Mouse (Mus musculus): ENCODE data around the gene Nacc1.
A peak's percentile ranks its signal among the peaks of the same experiment; 100 is the strongest.

The Nacc1 gene

DNA sequence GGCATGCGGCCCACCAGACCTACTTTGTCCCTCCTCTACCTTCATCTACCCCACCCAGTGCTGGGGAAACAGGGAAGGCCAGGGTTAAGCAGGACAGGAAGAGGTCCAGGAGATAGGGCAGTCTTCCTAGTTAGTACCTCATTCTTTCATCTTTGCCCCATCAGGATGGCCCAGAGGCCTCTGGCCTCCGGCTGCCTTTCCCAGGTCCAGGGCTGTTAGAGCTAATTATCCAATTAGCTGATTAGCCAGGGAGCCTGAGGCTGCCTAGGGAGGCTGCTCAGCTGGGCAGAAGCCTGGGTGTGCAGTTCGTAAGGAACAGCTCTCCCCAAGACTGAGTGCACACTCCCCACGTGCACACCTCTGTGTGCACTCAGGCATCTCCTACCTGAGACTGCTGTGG, 25.7 kb upstream of the Nacc1 start:
- no peak for DNase-seq

DNA sequence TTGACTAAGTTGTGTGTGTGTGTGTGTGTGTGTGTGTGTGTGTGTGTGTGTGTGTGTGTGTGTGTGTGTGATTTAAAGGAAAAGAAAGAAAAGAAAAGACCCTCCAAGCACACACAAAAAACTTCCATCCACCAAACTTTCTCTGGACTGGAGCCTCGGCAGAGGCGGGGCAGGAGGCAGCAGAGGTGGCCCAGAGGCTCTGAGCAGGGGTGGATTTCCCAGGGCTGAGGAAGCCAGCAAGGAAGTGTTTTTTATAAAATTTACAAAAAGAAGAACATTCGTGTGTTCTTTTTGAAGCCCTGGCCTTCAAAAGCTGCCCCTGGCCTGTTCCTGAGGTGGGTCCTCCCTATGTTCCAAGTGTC, 25.1 kb upstream of the Nacc1 start:
- no peak for DNase-seq

- peak; percentile 87 for DNase-seq
Measured at GRCm38 (mm10) chr8:84711933-84712758, 24.5 kb upstream of the Nacc1 start.

DNA sequence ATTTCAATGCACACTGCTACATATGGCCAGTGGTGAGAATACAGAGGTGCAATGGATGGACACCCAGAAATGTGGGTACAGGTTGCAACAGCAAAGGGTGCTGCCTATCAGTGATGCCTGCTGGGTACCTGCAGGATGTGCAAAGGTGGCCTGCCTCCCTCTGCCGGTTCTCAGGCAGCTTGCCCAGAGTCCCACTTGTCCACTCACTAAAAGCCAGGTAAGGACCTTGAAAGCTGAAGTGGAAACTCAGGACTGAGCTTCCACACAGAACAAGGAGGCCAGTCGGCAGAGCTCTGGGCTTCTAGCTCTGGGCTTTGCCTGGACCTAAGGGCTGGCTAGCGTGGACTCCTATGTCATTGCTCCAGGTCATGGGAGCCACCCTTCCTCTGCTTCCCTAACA, 23.6 kb upstream of the Nacc1 start:
- no peak for DNase-seq

GRCm38 (mm10) chr8:84709931-84710330, 22.3 kb upstream of the Nacc1 start:
- DNase-seq, result no peak

DNA sequence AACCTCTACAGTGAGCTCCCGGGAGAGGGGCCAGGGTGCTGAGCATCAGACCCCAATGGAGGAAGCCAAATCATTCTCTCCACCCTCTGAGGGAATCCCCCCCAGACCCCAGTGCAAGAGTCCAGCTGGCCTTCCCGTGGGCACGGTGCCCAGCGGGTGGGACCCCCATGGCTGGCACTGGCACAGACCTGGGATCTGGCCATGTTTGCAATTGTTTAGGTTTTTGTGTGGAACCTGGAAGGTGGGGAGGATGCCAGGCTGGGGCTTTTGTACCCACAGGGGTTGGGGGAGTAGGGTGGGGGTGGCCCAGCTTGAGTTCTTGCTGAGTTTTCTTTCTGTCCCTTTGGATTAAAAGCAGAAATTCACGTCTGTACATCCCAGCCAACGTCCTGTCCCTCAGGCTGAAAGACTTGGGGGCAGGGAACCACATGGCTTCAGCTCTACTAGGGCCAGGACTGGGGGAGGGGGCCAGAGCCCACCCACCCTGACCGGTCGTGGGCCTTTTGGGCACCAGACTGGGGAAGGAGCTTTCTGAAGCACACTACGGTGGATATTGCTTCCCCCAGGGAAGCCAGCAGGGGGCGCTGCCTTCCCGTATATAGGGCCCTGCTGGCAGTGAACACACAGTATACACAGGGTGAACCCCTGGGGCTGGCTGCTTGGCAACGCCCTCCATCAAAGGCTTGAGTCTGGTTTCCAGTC, 21.3 kb upstream of the Nacc1 start:
- DNase-seq, result peak; percentile 92

GRCm38 (mm10) chr8:84708071-84708541, 20.4 kb upstream of the Nacc1 start:
- peak; percentile 42 for DNase-seq

GRCm38 (mm10) chr8:84707267-84707883, 19.7 kb upstream of the Nacc1 start:
- DNase-seq, result peak; percentile 46

DNA sequence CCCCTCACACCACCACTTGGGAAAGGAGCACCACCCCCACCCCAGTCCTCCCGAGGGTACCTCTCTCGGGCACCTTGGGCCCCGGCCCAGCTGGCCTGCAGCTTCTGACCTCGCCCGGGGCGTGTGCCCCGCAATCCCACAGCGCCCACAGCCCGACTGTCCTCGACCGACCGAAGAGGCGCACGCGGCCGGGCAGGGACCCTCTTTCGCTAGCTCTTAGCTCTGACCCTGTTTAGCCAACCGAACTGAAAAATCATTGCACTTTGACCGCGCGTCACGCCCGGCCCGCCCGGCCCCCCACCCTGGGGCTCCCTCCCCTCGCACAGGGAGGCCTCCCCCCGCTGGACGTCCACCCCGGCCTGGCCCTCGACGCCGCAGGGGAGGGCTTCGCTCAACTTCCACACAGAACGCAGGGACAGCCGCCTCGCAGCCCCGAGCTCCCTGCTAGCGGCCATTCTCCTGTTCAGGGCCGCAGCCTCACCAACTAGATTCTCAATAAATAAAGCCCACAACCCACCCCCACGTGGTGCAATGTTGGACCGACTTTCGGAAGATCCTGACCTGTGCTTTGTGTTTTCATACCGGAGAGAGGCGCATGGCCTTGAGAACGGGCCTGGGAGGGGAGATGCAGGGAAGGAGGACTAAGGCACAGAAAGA, 19.1 kb upstream of the Nacc1 start:
- DNase-seq, result peak; percentile 62

DNA sequence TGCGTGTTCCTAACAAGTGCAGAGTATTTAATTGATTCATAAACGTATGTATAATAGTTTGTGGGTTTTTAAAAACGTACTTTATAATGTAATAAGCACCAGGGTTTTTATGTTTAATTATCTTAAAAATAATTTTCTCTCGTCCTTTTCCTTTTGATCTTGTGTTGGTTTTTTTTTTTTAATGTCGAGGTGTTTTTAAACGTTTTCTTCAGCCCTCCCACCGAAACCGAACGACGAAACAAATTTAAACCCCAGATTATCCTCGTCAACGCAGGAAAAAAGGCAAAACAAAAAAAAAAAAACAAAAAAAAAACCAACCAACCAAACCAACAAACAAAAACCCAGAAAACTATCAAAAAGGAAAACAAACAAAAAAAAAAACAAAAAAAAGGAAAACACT, 18.3 kb upstream of the Nacc1 start:
- no peak for DNase-seq

- peak; percentile 41 for DNase-seq
Measured at GRCm38 (mm10) chr8:84704867-84705831, 17.5 kb upstream of the Nacc1 start.

GRCm38 (mm10) chr8:84704356-84704755, 16.7 kb upstream of the Nacc1 start:
- DNase-seq, result peak; percentile 90

DNA sequence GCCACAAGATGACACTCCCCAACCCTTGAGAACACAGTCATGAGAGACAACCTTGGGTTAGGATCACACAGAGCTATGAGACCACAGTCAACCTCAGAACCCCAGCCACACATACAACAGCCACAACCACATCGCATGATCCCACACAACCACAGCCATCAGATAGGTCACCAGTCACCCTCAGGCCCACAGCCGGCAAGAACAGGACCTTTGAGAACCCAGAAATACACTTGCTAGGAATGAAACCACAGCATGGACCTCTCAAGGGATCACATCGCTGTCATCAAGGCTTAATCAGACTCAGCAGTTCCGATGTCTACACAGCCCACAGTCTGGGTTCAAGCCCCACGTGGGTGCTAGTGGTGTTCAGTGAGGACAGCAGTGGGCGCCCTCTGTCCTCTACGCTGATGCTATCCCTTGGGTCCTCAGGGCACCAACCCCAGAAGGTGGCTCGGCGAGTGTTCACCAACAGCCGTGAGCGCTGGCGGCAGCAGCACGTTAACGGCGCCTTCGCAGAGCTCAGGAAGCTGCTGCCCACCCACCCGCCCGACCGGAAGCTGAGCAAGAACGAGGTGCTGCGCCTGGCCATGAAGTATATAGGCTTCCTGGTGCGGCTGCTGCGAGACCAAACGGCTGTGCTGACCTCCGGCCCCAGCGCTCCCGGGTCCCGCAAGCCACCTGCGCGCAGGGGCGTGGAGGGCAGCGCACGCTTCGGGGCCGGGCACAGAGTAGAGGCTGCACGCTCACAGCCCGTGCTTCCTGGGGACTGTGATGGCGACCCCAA, 16.0 kb upstream of the Nacc1 start:
- no peak for DNase-seq

DNA sequence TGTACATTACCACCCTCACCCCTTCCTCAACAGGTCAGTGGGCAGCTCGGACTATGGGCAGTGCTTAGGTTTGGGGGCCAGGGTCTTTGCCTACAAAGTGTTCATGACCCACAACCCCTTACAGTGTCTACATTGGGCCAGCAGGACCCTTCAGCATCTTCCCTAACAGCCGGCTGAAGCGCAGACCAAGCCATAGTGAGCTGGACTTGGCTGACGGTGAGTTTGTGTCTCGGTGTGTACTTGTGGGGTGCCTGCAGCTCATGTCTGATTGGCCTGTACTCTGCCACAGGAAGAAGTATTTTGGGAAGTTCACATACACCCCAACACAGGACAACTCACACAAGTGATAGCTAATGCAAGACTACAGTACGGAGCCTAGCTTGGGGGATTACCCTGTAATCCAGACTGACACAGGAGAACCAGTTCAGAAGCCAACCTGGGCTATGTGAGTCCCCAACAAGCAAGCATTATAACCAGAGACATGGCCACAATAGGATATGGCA, 15.4 kb upstream of the Nacc1 start:
- no peak for DNase-seq

DNA sequence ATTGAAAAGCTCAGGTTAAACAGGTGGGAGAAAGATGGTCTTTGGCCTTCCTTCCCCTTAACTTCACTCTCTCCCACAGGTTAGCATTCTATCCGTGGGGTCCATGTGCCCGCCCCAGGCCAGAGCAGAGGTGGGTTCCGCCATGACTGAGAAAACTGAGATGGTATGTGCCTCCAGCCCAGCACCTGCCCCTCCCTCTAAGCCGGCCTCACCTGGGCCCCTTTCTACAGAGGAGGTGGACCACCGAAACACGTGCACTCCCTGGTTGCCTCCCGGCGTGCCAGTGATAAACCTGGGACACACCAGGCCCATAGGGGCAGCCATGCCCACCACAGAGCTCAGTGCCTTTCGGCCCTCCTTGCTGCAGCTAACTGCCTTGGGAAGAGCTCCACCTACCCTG, 14.9 kb upstream of the Nacc1 start:
- no peak for DNase-seq

DNA sequence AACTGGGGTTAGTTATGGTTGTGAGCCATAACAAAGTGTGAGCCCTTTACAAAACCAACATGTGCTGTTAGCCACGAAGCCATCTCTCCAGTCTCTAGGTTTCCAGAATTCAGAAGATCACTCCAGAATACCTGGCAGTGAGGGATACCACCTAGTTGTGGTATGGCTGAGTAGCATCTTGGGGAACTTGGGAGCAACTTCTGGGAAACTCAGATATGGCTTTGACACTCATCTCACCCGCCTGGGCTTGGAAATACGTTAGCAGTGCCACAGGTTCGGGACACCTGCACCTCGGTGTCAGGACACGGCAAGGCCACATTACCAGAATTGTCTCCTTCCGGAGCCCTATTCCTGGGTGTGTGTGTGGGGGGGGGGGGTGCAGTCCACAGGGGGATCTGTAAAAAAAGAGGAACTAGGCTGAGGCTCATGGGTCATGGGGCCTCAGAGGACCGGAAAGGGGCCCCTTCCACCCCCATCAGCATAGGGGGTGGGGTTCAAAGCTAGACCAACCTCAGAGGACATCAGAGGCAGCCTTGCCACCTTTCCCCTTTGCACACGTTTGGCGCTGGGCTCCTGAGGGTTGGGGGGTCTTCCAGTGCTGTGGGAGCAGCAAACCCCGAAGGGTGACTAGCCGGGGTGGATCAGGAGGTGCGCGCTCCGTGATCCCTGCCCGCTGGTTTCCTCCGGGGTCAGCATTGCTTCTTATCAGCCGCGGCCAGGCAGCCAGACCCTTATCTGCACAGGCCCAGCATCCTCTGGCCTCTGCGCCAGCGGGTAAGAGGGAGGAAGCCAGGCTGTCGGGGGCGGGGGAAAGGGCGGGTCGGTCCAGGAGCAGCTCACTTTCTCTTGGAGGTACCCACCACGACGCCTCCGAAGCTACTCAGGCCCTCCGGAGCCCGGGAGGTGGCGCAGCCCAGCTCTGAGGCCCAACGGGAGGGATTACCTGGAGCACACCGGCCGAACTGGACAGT, 13.6 kb upstream of the Nacc1 start, which contains the start of gene Lyl1:
Gene Lyl1 (plus strand): TSS at position 517 of the 971 bp plus-strand sequence.
- peak; percentile 59 for DNase-seq

DNA sequence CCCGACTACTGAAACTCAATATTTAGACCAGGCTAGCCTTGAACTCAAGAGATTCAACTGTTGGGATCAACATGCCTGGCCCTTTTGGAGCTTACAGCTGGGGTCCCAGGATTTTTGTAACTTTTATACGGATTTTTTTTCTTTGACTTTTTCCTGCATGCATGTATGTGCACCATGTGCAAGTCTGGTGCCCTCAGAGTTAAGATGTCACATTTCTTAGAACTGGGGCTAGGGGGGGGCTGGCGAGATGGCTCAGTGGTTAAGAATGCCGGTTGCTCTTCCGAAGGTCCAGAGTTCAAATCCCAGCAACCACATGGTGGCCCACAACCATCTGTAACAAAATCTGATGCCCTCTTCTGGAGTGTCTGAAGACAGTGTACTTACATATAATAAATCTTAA, 12.9 kb upstream of the Nacc1 start:
- DNase-seq, result no peak

GRCm38 (mm10) chr8:84699861-84700322, 12.2 kb upstream of the Nacc1 start:
- peak; percentile 68 for DNase-seq

DNA sequence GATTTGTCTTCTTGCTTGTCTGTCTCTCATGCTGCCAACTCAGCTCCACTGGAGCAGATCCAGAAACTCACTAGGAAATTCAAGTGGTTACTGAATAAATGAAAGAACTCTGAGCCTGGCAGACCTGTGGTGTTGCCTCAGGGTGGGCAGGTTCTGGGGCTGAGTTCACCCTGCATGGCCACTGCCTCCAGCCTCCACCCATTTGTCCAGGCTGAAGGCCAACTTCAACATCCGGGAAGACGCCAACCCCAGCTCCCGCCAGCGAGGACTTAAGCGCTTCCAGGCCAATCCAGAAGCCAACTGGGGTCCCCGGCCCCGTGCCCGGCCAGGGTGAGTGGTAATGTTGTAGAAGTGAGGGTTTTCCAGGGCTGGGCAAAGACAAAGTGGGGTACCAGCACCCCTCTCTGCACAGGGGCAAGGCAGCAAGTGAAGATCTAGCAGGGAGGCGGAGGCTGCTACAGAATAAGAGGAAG, 11.3 kb upstream of the Nacc1 start:
- no peak for DNase-seq
